Mouse (Mus musculus) gastrocnemius, postnatal 14 days (tissue): ENCODE data around the gene Dand5. TPM values are rescaled to one million over a fixed set of nuclear protein-coding genes. Genes with fewer than 3 reads are reported as not detected.

Experiments used
- DNase-seq: peaks from one replicate; pipeline ENCODE4 v3.0.0; 2021; ENCODE audit warnings: mixed read lengths
- intact Hi-C: fragments of 180-260 bp; cut with DNase I; formaldehyde crosslinking; loops from one replicate; pipeline ENCODE4 v1.15.1; 2025; ENCODE audit warnings: low total_unique reads
- total RNA-seq, 2 experiments: library from RNA; stranded (reverse); gene quantifications; 2 replicates each; pipeline ENCODE4 v1.2.3; 2021

Dand5 gene
- total RNA-seq, 2 experiments from 2014 or later, result 6.0 to 7.2 TPM

- DNase-seq, result no peak
- intact Hi-C loops, result no loop called here
Observed at GRCm38 (mm10) chr8:84787523-84788302, 34.9 kb downstream of the Dand5 start.

GRCm38 (mm10) chr8:84786801-84787467, 35.7 kb downstream of the Dand5 start:
- intact Hi-C loops, result no loop called here

GRCm38 (mm10) chr8:84785756-84786677, 36.6 kb downstream of the Dand5 start:
- DNase-seq, result peak; percentile 85
- intact Hi-C loops, result no loop called here

More at GRCm38 (mm10) chr8:84786801-84787467, 35.7 kb downstream of the Dand5 start:
- no peak for DNase-seq

- no peak for DNase-seq
- intact Hi-C loops, result no loop called here
Observed at GRCm38 (mm10) chr8:84785506-84785755, 37.2 kb downstream of the Dand5 start.

GRCm38 (mm10) chr8:84784681-84785505, 37.7 kb downstream of the Dand5 start:
- no peak for DNase-seq

GRCm38 (mm10) chr8:84783919-84784581, 38.6 kb downstream of the Dand5 start:
- DNase-seq, result peak; percentile 71
- intact Hi-C loops, result no loop called here

More at GRCm38 (mm10) chr8:84784681-84785505, 37.7 kb downstream of the Dand5 start:
- intact Hi-C loops, result no loop called here

GRCm38 (mm10) chr8:84783198-84783918, 39.3 kb downstream of the Dand5 start:
- DNase-seq, result no peak
- intact Hi-C loops, result no loop called here

- peak; percentile 57 for DNase-seq
- intact Hi-C loops, result no loop called here
Observed at GRCm38 (mm10) chr8:84782680-84783079, 39.9 kb downstream of the Dand5 start.

GRCm38 (mm10) chr8:84781686-84782505, 40.7 kb downstream of the Dand5 start:
- no peak for DNase-seq

GRCm38 (mm10) chr8:84780949-84781680, 41.5 kb downstream of the Dand5 start:
- intact Hi-C loops, result no loop called here
- no peak for DNase-seq

More at GRCm38 (mm10) chr8:84781686-84782505, 40.7 kb downstream of the Dand5 start:
- intact Hi-C loops, result no loop called here

- no peak for DNase-seq
Observed at GRCm38 (mm10) chr8:84780225-84780555, 42.4 kb downstream of the Dand5 start.

GRCm38 (mm10) chr8:84779519-84780224, 43.0 kb downstream of the Dand5 start:
- intact Hi-C loops, result no loop called here
- no peak for DNase-seq

More at GRCm38 (mm10) chr8:84780225-84780555, 42.4 kb downstream of the Dand5 start:
- intact Hi-C loops, result no loop called here

- DNase-seq, result no peak
- intact Hi-C loops, result no loop called here
Observed at GRCm38 (mm10) chr8:84778638-84779380, 43.8 kb downstream of the Dand5 start.

GRCm38 (mm10) chr8:84777899-84778637, 44.6 kb downstream of the Dand5 start:
- no peak for DNase-seq
- intact Hi-C loops, result no loop called here

- intact Hi-C loops, result no loop called here
- DNase-seq, result no peak
Observed at GRCm38 (mm10) chr8:84776569-84776968, 46.1 kb downstream of the Dand5 start.
